Mouse (Mus musculus): ENCODE measurements at regions not wholly inside any gene's neighbourhood (a gene's known extent, or its start where the extent isn't known, plus 50 kb on each side); places are given as distances from the start of the nearest gene placed in this dataset.

DNA sequence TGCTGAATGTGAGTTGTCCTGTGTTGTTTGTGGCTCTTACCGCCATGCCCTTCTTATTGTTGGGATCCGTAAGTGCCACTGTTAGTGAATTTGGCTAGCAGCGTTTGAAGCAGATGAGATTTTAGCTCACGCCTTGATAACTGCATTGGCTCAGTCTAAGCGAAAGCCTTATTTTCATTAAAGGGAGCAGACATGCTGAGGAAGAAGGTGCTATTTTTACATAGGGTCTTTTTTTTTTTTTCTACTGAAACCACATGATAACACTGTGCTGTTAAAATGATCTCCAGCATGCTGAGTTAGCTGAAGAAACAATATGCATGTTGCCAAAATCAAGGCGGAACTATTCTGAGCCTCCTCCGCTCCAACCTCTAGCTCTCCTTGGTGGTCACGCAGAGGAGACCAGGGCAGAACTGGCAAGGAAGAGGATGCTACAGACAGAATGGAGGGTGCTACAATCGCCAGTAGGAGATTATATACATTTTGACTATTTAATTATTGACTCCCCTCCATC is 111.2 kb upstream of the Jade1 start:
- ChIA-PET CTCF (interaction anchor here in 1 of 4 experiments (0.6 kb wide), 1 partner anchor 20 kb away, joined by 4 read pairs; no protein-coding TSS in a partner anchor), POLR2A (interaction anchor here in 2 of 4 experiments (0.6 to 1.2 kb wide), 5 partner anchors 10 to 211 kb away, joined by 3 read pairs; no protein-coding TSS in a partner anchor)

DNA sequence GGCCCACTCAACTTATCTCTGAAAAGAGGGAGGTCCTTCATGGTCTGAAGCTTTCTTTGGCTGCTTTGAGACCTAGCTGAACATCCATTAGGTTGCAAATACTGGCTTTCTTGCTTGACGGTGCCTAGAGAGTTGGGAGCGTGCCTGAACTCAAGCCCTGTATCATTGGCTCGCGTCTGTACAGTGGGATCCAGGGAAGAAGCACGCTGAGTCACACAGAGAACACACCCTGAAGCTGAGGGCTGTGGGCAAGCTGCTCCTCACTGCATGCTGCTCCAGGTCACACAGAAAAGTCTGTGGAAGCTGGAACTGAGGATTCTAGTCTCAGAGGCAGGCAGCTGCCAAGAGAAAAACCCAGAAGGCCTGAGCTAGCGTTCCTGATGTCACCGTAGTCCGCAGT is 119.3 kb upstream of the Jade1 start:
- ChIA-PET CTCF (interaction anchor here in 2 of 4 experiments (0.5 to 0.6 kb wide), 2 partner anchors 16 to 154 kb away, joined by 3 read pairs; no protein-coding TSS in a partner anchor), POLR2A (interaction anchor here in 2 of 4 experiments (0.6 to 1.9 kb wide), 8 partner anchors 12 to 151 kb away, joined by 3 to 6 read pairs (median 3); no protein-coding TSS in a partner anchor)

- POLR2A ChIA-PET, result interaction anchor here in 1 of 4 experiments (2.0 kb wide), 1 partner anchor 9 kb away, joined by 10 read pairs; no protein-coding TSS in a partner anchor
- CTCF ChIA-PET, result no interaction called here
Observed at GRCm38 (mm10) chr3:41433106-41433505, 122.4 kb upstream of the Jade1 start.

- ChIA-PET POLR2A (no interaction called here), CTCF (no interaction called here)
Observed at GRCm38 (mm10) chr3:41432376-41432775, 123.2 kb upstream of the Jade1 start.

- POLR2A ChIA-PET, result interaction anchor here in 1 of 4 experiments (1.6 kb wide), 1 partner anchor 16 kb away, joined by 3 read pairs; no protein-coding TSS in a partner anchor
- CTCF ChIA-PET, result no interaction called here
Observed at GRCm38 (mm10) chr3:41430191-41430590, 125.3 kb upstream of the Jade1 start.

- CTCF ChIA-PET, result no interaction called here
Observed at GRCm38 (mm10) chr3:41426946-41427345, 128.6 kb upstream of the Jade1 start.

GRCm38 (mm10) chr3:41425863-41426262 is 129.7 kb upstream of the Jade1 start:
- ChIA-PET POLR2A (interaction anchor here in 2 of 4 experiments (1.2 to 3.1 kb wide), 2 partner anchors 14 to 70 kb away, joined by 3 to 31 read pairs; no protein-coding TSS in a partner anchor), CTCF (interaction anchor here in 1 of 4 experiments (1.0 kb wide), 1 partner anchor 14 kb away, joined by 3 read pairs; no protein-coding TSS in a partner anchor)

More at GRCm38 (mm10) chr3:41426946-41427345, 128.6 kb upstream of the Jade1 start:
- POLR2A ChIA-PET, result interaction anchor here in 2 of 4 experiments (0.7 to 0.8 kb wide), 2 partner anchors 25 to 356 kb away, joined by 3 read pairs; no protein-coding TSS in a partner anchor

DNA sequence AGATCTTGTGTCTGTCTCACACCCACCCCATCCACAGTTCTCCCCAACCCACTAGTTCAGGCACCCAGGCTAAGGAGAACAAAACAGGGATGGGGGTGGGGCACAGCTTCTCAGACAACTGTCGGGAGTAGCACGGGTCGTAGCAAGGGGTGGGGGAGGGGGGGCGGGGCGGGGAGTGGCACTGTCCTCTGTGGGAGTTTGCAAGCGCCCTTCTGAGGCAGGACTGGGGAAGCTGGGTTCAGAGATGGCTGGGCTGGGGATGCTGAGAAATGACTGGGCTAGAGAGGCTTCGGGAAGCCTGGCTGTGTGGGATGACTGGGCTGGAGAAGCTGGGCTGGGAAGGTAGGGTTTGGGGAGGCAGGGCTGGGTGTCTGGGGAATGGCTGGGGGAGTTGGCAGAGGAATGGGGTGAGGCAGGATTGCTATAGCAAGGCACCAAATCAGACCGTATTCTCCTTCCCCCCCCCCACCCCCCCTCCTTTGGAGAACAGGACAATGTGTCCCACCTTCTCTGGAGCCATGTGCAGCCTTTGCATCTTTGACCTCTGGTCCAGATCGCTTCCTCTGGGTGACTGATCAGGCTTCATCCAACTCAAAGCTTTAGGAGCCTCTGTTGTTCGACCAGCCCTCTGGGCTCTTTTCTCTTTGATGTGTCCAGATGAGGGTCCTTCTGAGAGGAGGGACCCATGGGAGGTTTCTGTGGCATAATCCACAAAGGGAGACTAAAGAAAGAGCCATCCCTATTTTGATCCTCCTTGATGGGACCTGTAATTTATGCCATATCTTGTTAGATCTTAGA is 131.2 kb upstream of the Jade1 start:
- CTCF ChIA-PET, result interaction anchor here in 2 of 4 experiments (0.6 to 0.9 kb wide), 2 partner anchors 20 to 531 kb away, joined by 3 to 4 read pairs; no protein-coding TSS in a partner anchor
- POLR2A ChIA-PET, result interaction anchor here (0.6 to 3.1 kb wide), 37 partner anchors 9 to 192 kb away, joined by 3 to 31 read pairs (median 4); no protein-coding TSS in a partner anchor

DNA sequence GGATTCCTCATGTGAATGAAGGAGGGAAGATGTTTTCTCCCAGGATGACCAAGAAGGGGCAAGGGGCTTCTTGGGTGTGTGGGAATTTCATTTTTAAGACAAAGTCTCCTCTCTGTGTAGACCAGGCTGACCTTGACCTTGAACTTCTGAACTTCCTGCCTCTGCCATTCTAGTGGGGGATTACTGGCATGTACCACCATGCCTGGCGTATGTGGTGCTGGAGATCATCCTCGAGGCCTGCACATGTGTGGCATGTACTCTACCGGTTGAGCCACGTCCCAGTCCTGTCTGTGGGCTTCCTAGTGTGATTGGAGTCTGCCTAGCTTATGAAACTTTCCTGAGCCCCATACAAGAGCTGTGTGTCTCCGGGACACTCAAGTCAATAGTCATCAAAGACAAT is 131.9 kb upstream of the Jade1 start:
- ChIA-PET CTCF (interaction anchor here in 2 of 4 experiments (0.6 to 0.9 kb wide), 2 partner anchors 20 to 530 kb away, joined by 3 to 4 read pairs; no protein-coding TSS in a partner anchor), POLR2A (interaction anchor here (0.7 to 3.1 kb wide), 33 partner anchors 10 to 161 kb away, joined by 3 to 31 read pairs (median 4); no protein-coding TSS in a partner anchor)

DNA sequence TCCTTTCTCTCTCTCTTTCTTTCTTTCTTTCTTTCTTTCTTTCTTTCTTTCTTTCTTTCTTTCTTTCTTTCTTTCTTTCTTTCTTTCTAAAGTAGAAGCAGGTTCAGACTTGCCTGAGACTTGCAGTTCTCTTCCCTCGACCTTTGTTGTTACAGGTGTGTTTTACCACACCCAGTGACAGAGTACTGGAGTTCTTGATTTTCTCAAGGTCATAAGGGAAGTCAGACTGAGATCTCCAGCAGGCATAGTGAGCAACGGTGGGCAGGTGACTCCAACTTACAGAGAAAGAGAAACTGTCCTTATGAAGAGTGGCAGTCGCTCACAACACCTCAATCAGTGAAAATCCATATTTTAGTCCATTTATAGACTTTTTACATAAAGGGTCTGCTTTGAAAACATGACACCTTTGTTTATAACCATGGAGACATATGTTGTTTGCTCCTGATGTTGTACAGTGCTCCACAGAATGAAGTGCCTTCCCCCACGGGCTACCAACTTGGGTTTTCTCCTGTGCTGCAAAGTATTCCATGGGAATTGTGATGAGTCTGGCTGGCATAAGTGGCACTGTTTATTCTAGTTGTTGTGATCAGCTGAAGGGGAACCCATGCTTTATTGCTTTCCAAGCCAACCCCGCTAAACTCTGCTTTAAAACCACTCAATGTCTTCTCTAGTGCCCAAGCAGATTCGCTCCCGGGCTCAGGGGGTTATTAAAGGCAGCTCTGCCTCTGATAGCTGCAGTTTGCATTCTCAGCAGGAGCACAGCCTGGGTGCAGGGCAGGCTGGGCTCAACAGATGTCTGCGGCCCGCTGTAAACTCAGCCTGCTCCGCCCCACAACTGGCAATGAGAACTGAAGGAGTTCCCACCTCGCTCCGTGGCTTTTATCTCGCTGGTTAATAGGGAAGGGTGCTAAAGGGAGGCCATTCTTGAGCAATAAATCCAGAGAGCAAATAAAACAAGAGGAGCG is 132.6 kb upstream of the Jade1 start:
- ChIA-PET POLR2A (interaction anchor here in 3 of 4 experiments (0.6 to 3.1 kb wide), 22 partner anchors 11 to 161 kb away, joined by 3 to 31 read pairs (median 6); no protein-coding TSS in a partner anchor), CTCF (no interaction called here)

- ChIA-PET CTCF (no interaction called here), POLR2A (interaction anchor here in 2 of 4 experiments (0.7 to 4.9 kb wide), 9 partner anchors 10 to 144 kb away, joined by 3 to 31 read pairs (median 5); no protein-coding TSS in a partner anchor)
Observed at GRCm38 (mm10) chr3:41413771-41414170, 141.8 kb upstream of the Jade1 start.

GRCm38 (mm10) chr3:41412698-41413097 is 142.8 kb upstream of the Jade1 start:
- ChIA-PET CTCF (no interaction called here), POLR2A (interaction anchor here in 2 of 4 experiments (0.6 to 4.9 kb wide), 9 partner anchors 11 to 736 kb away, joined by 3 to 31 read pairs (median 5); no protein-coding TSS in a partner anchor)

DNA sequence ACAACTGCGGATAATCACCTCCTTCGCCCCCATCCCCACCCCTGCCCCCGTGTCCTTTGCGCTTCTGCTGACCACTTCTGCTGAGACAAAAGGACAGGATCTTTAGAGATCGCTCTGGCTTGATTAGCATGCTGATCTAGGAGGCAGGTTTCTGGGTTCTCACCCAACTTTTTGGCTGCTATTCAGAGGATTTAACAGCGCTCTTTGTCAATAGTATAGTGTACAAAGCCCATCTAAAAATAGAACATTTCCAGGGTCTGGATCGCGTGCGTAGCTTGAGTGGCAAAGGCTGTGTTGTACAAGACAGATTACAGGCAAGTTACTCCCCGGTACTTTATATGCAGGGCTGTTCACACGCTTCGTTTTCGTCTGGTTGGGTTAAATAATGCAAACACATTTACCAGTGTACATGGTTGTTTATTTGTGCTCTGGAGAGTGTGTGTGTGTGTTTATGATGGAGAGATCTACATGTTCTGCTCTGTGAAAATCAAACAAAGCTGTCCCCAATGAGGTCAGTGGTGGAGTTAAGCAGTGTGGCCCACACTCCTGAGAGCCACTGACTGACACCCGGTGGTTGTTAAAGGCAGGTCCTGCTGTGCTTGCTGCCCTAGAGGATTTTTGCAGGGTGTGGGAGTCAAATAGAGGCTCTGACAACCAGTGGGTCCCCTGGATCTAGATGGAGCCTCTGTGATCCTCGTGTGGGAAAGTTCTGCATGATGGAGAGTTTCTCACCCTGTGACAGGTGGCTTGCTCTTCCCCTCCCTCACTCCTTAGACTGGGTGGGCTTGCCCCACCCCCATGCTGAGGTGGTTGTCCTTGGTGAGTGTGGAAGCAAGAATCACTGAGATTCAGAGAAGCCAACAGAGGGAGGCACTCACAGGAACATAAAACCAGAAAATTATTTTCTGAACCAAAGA is 146.5 kb upstream of the Jade1 start:
- CTCF ChIA-PET, result interaction anchor here in 1 of 4 experiments (1.1 to 1.5 kb wide), 2 partner anchors 31 to 60 kb away, joined by 3 read pairs; no protein-coding TSS in a partner anchor
- POLR2A ChIA-PET, result interaction anchor here in 3 of 4 experiments (0.6 to 2.1 kb wide), 20 partner anchors 8 to 235 kb away, joined by 3 to 15 read pairs (median 4); no protein-coding TSS in a partner anchor

GRCm38 (mm10) chr3:41408423-41408820 is 147.1 kb upstream of the Jade1 start:
- POLR2A ChIA-PET, result interaction anchor here in 3 of 4 experiments (0.7 to 2.1 kb wide), 18 partner anchors 9 to 235 kb away, joined by 3 to 15 read pairs (median 4); no protein-coding TSS in a partner anchor
- CTCF ChIA-PET, result interaction anchor here in 2 of 4 experiments (0.6 to 1.5 kb wide), 3 partner anchors 31 to 60 kb away, joined by 3 to 9 read pairs (median 3); no protein-coding TSS in a partner anchor

- CTCF ChIA-PET, result interaction anchor here in 2 of 4 experiments (0.6 to 1.5 kb wide), 2 partner anchors 32 to 45 kb away, joined by 3 to 9 read pairs; no protein-coding TSS in a partner anchor
- POLR2A ChIA-PET, result interaction anchor here in 3 of 4 experiments (0.7 to 2.1 kb wide), 16 partner anchors 9 to 234 kb away, joined by 3 to 15 read pairs (median 4); no protein-coding TSS in a partner anchor
Observed at GRCm38 (mm10) chr3:41407988-41408387, 147.5 kb upstream of the Jade1 start.

DNA sequence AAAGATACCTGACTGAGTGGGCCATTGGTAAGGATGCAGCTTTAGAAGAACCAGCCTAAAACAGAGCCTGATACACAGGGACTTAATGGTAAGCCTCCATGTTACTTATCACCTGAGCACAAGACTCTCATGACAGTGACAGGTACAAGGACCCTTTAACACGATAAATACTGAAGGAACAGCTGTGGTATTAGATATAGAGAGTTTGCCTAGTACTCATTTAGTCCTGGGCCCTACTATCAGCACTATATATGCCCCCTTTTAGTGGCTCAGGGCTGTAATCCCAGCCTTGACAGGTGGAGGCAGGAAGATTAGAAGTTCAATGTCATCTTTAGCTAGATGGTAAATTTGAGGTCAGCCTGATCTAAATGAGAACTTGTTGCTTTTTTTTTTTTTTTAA is 148.0 kb upstream of the Jade1 start:
- CTCF ChIA-PET, result interaction anchor here in 1 of 4 experiments (1.5 kb wide), 1 partner anchor 32 kb away, joined by 3 read pairs; no protein-coding TSS in a partner anchor
- POLR2A ChIA-PET, result interaction anchor here in 3 of 4 experiments (0.8 to 2.1 kb wide), 8 partner anchors 8 to 150 kb away, joined by 3 to 10 read pairs (median 4); no protein-coding TSS in a partner anchor
